In the genomic region with DNA sequence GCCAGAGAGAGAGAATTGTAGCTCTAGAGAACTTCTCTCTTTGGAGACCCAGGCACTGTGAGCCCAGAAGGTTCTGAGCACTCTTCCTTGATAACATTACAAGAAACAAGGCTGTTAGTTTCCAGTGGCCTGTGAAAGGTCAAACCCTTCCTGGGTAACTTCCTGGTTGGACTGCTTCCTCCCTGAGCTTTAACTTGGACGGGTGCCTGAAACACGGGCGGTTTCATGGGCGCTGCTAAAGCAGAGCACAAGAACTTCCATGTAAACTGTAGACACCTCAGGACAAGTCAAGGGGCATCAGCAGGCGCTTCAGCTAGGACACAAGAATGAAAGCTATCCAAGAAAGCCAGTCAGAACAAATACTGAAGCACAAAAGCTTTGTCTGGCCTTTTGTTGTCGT, we compare ENCODE assay signal across 9 mouse cellular contexts. TPM values are rescaled to one million over a fixed set of nuclear protein-coding genes. Genes with fewer than 3 reads are reported as not detected.
A peak's percentile ranks its signal among the peaks of the same experiment; 100 is the strongest.
DNase-seq lines count a peak whose midpoint lies in the region; ATAC-seq and TF ChIP-seq lines count a peak whose summit lies in the region.
"Had no signal": no experiment of that assay in that cellular context is flagged by ENCODE, and none has a peak within 500 bp of the region (broad histone marks: within the 10 kb centered on the region; RNA-seq: fewer than 3 reads in every experiment).

No protein-coding gene starts in this region.

- no peak overlapping the region for H3K9ac ChIP-seq in kidney, embryonic 15.5 days
- H3K9ac ChIP-seq in hindbrain, postnatal 0 days (replicated peaks; ENCODE audit: low read length), result no peak overlapping the region

- H3K4me1 ChIP-seq in kidney, adult 2 months (ENCODE audit: control insufficient read depth, insufficient read depth, low read length), result peaks cover 23% of the 10 kb centered on the region
- H3K4me1 ChIP-seq in kidney, embryonic 15.5 days, result peaks cover 6% of the 10 kb centered on the region; the same call in 1 of the 2 replicates
- no peaks in the 10 kb centered on the region for H3K4me1 ChIP-seq in hindbrain, postnatal 0 days (ENCODE audit: insufficient read depth, low read length)

- no peak overlapping the region for H3K4me2 ChIP-seq in kidney, embryonic 15.5 days
- H3K4me2 ChIP-seq in hindbrain, postnatal 0 days (ENCODE audit: low read depth, low read length), result no peak overlapping the region

- no peak for ATAC-seq in kidney, embryonic 15.5 days (replicated peaks; ENCODE audit: low FRiP score)
- no peak for ATAC-seq in activated CD4-positive, CD25-positive, alpha-beta regulatory T cell, adult 4 months
- no peak for ATAC-seq in hindbrain, postnatal 0 days

- no peaks in the 10 kb centered on the region for H3K27me3 ChIP-seq in kidney, adult 2 months (replicated peaks; ENCODE audit: control insufficient read depth, insufficient read depth, low read length)
- no peaks in the 10 kb centered on the region for H3K27me3 ChIP-seq in kidney, embryonic 15.5 days
- H3K27me3 ChIP-seq in hindbrain, postnatal 0 days (ENCODE audit: insufficient read depth, low read length), result no peaks in the 10 kb centered on the region

- peak; percentile 81 for DNase-seq in kidney, adult 2 months
- DNase-seq in heart, adult 8-10 months (ENCODE audit: low spot score), result peak; percentile 80
- DNase-seq in kidney, postnatal 14 days, result peak; percentile 59
- peak; percentile 68 for DNase-seq in skeletal muscle tissue, adult 2 months (ENCODE audit: low read depth, low spot score)
- DNase-seq in hindbrain, postnatal 0 days (ENCODE audit: low spot score), result no peak
- DNase-seq in layer of hippocampus, postnatal 14 days (ENCODE audit: low spot score in 2 of 2), result no peak

- H3K4me3 ChIP-seq in kidney, adult 2 months (ENCODE audit: insufficient read depth, low read depth, low read length), result no peak overlapping the region
- no peak overlapping the region for H3K4me3 ChIP-seq in kidney, embryonic 15.5 days (replicated peaks)
- no peak overlapping the region for H3K4me3 ChIP-seq in hindbrain, postnatal 0 days (ENCODE audit: low read length)
- H3K4me3 ChIP-seq: midbrain, embryonic 10.5 days had no signal

- no peaks in the 10 kb centered on the region for H3K9me3 ChIP-seq in kidney, embryonic 15.5 days (replicated peaks)
- no peaks in the 10 kb centered on the region for H3K9me3 ChIP-seq in hindbrain, postnatal 0 days (ENCODE audit: low read length)
- H3K9me3 ChIP-seq: midbrain, embryonic 10.5 days had no signal

- TF ChIP-seq CTCF in kidney, adult 2 months (conservative IDR thresholded peaks at IDR 0.05; ENCODE audit: insufficient read depth, insufficient read length, low read depth, low read length), result no peak
- no peak for TF ChIP-seq CTCF in hindbrain, postnatal 0 days (IDR thresholded peaks at IDR 0.05; ENCODE audit: low read depth)

- no peak for TF ChIP-seq POLR2A in kidney, adult 2 months (IDR thresholded peaks at IDR 0.05; ENCODE audit: low read depth, low read length)

- peaks cover 10% of the 10 kb centered on the region for H3K36me3 ChIP-seq in kidney, adult 2 months (ENCODE audit: control insufficient read depth, insufficient read depth, low read length)
- H3K36me3 ChIP-seq in kidney, embryonic 15.5 days, result peaks cover 63% of the 10 kb centered on the region
- H3K36me3 ChIP-seq in hindbrain, postnatal 0 days (ENCODE audit: insufficient read depth, low read length), result peaks cover 3% of the 10 kb centered on the region; the same call in 1 of the 2 replicates

- WGBS in kidney, adult 2 months, result 22% methylated on average over 6 of the region's 6 CpGs
- 72% methylated on average over 6 of the region's 6 CpGs for WGBS in kidney, embryonic 15.5 days
- 76% methylated on average over 6 of the region's 6 CpGs for WGBS in hindbrain, postnatal 0 days

- peak overlapping the region; percentile 73 for H3K27ac ChIP-seq in kidney, adult 2 months (ENCODE audit: insufficient read depth, low read depth, low read length)
- H3K27ac ChIP-seq in kidney, embryonic 15.5 days, result no peak overlapping the region
- H3K27ac ChIP-seq in hindbrain, postnatal 0 days, result no peak overlapping the region
- H3K27ac ChIP-seq: midbrain, embryonic 10.5 days had no signal

RNA-seq across cellular contexts. Expression of a gene that starts 12.9 kb away (rescaled TPM):
- polyA plus RNA-seq in kidney, adult 2 months (2012; rRNA removed), result 31.6 and 34.3 TPM in 2 replicates
- polyA plus RNA-seq in kidney, embryonic 15.5 days (2015; fragmentation: Nextera tagmentation; extraction: Ambion mirVana), result 52.2 and 56.4 TPM in 2 replicates
- 10 to 100 TPM; 42.8 to 53.0 (median 45.1) TPM for total RNA-seq in heart, adult 8-10 months (2022)
- 10 to 100 TPM; 17.0 to 17.3 TPM for polyA plus RNA-seq in activated CD4-positive, CD25-positive, alpha-beta regulatory T cell, adult 4 months (2017; shearing (Covaris generic))
- 38.1 and 46.7 TPM in 2 replicates for total RNA-seq in hindbrain, postnatal 0 days (2014; rRNA removed)
- polyA plus RNA-seq in hindbrain, postnatal 0 days (2015; fragmentation: Nextera tagmentation; extraction: Ambion mirVana), result 52.6 and 54.7 TPM in 2 replicates
- total RNA-seq in layer of hippocampus, postnatal 14 days (2021), result 10 to 100 TPM; 52.2 to 54.4 TPM

RNA-seq across cellular contexts. Expression of a gene that starts 51.3 kb away (rescaled TPM):
- 9.5 and 9.7 TPM in 2 replicates for polyA plus RNA-seq in kidney, adult 2 months (2012; rRNA removed)
- polyA plus RNA-seq in kidney, embryonic 15.5 days (2015; fragmentation: Nextera tagmentation; extraction: Ambion mirVana), result 33.3 and 35.0 TPM in 2 replicates
- 10 to 100 TPM; 18.9 to 24.8 (median 23.2) TPM for total RNA-seq in heart, adult 8-10 months (2022)
- under 1 TPM in 1 of 2 experiments, not detected in 1; 0.08 TPM for polyA plus RNA-seq in activated CD4-positive, CD25-positive, alpha-beta regulatory T cell, adult 4 months (2017; shearing (Covaris generic))
- total RNA-seq in hindbrain, postnatal 0 days (2014; rRNA removed), result 5.4 and 8.5 TPM in 2 replicates
- polyA plus RNA-seq in hindbrain, postnatal 0 days (2015; fragmentation: Nextera tagmentation; extraction: Ambion mirVana), result 9.6 and 9.9 TPM in 2 replicates
- 1 to 10 TPM; 6.3 to 9.2 TPM for total RNA-seq in layer of hippocampus, postnatal 14 days (2021)

RNA-seq across cellular contexts. Expression of a gene that starts 53.3 kb away (rescaled TPM):
- 20.8 and 27.6 TPM in 2 replicates for polyA plus RNA-seq in kidney, adult 2 months (2012; rRNA removed)
- polyA plus RNA-seq in kidney, embryonic 15.5 days (2015; fragmentation: Nextera tagmentation; extraction: Ambion mirVana), result 8.3 and 8.7 TPM in 2 replicates
- 10 to 100 TPM; 17.7 to 27.8 (median 21.7) TPM for total RNA-seq in heart, adult 8-10 months (2022)
- 10 to 100 TPM; 13.8 to 13.9 TPM for polyA plus RNA-seq in activated CD4-positive, CD25-positive, alpha-beta regulatory T cell, adult 4 months (2017; shearing (Covaris generic))
- total RNA-seq in hindbrain, postnatal 0 days (2014; rRNA removed), result 45.1 and 45.6 TPM in 2 replicates
- polyA plus RNA-seq in hindbrain, postnatal 0 days (2015; fragmentation: Nextera tagmentation; extraction: Ambion mirVana), result 7.0 and 8.0 TPM in 2 replicates
- 100 to 1,000 TPM; 163 to 168 TPM for total RNA-seq in layer of hippocampus, postnatal 14 days (2021)

Comparison
In these comparisons a context has a peak if more than half of its experiments do, and no peak if none do; other contexts are left out.
1. DNase-seq: peak in kidney, adult 2 months (single experiment), heart, adult 8-10 months (single experiment), kidney, postnatal 14 days (single experiment) and skeletal muscle tissue, adult 2 months (single experiment); none in hindbrain, postnatal 0 days (single experiment) and layer of hippocampus, postnatal 14 days (0 of 2).